Mouse (Mus musculus) layer of hippocampus, postnatal 10 days (tissue): ENCODE measurements around the gene Rxra. TPM values are rescaled to one million over a fixed set of nuclear protein-coding genes. Genes with fewer than 3 reads are reported as not detected.

Experiments
- DNase-seq, 2 experiments: peaks; one replicate each; pipeline ENCODE4 v3.0.0; 2021; ENCODE audit warnings: low spot score in 2 of 2
- total RNA-seq, 2 experiments: library from RNA; stranded (reverse); gene quantifications; 2 replicates each; pipeline ENCODE4 v1.2.3; 2021

Rxra gene
- total RNA-seq, 2 experiments from 2014 or later = 13.4 to 14.2 TPM

DNA sequence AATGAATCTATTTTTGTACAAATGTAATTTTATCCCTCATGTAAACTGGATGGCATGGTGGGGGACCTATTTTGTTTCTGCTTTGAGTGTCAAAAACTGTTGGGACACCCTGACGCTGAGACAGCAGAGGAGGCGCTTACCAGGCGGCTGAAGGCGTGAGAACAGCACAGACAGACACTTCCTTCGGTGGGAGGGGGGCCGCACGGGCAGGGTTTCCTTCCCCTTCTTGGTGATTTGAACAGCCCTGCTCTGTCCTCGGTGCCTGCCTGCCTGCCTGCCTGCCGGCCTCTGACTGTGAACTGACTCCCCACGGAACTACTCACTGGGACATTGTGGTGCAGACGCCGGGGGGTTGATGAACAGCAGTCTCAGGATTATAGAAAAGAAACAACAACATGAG lies 86.3 kb downstream of the Rxra start:
- DNase-seq = no peak

DNA sequence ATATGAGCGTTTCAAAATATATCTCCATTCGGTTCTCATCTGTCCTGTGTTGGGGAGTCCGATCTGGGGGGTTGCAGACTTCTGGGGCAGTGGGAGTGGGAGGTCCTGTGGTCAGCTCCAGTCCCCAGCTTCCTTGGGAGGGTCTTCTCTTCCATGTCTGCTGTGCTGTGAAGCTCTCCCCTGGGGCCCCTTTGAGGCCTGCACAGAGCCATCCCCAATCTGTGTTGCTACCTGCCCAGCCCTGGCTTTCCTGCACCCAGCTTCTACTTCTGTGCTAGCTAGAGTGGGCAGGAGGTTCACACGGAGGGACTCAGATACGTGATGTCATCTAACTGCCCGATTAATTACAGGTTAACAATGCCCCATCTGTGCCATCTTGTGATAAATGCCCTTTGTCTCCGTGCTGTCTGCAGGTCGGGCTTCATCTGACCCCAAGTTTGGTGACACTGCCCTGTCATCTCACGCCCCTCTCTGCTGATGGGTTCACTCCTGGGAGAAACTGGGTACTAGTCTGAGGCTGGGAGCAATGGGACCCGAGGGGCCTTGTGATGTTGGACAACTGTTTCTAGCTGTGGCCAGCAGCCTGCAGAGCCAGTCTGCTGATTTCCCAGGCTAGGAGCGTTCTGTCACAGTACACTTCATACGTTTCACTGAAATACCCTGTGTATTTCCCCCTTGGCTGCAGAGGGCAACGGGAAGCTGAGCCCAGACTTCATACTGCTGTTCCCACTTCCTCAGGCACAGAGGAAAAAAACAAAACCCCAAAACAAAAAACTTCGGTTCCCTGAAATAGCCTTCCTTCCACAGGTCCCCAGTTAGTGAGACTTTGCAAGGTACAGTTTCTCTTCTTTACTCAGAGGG lies 86.9 kb downstream of the Rxra start:
- DNase-seq = no peak

- peak in 1 of 2 experiments; percentile 19 for DNase-seq
Measured at GRCm38 (mm10) chr2:27764256-27764936, 88.2 kb downstream of the Rxra start.

GRCm38 (mm10) chr2:27764937-27765319 lies 88.7 kb downstream of the Rxra start:
- DNase-seq = peak; percentile 93 to 94

GRCm38 (mm10) chr2:27767773-27768172 lies 91.5 kb downstream of the Rxra start:
- no peak for DNase-seq

DNA sequence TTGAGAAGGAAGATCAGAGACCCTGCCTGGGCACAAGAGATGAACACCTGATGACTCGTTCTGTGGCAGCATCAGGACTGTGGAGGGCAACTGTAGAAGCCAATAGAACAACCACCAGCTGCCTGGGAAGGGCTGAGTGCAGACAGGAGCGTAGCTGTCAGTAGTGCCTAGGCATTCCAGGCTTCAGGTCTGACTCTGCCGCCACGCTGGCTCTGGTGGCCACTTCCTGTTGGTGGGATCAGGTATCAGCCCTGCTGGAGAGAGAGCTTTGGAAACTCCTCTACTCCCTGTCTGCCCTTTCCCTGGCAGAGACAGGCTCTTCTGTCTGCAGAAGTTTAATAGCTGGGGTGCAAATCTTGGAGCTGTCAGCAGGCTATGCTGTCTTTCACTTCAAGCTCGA lies 93.5 kb downstream of the Rxra start:
- DNase-seq = no peak

DNA sequence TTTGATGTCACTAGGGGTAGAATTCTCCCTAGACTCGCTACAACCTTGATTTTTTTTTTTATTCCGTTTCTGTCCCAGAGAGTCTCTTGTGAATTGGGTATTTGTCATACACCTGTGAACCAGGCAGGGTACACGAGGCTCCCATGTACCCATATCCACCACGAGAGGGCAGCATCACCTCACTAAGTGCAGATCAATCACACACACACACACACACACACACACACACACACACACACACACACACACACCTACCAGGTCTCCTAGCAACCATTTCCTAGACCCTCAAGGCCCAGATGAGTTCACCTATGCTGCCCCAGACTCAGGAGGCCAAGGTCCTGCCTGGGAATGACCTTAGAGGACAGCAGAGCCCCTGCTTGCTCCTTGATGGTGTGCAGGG lies 94.0 kb downstream of the Rxra start:
- DNase-seq = peak; percentile 78 to 83

DNA sequence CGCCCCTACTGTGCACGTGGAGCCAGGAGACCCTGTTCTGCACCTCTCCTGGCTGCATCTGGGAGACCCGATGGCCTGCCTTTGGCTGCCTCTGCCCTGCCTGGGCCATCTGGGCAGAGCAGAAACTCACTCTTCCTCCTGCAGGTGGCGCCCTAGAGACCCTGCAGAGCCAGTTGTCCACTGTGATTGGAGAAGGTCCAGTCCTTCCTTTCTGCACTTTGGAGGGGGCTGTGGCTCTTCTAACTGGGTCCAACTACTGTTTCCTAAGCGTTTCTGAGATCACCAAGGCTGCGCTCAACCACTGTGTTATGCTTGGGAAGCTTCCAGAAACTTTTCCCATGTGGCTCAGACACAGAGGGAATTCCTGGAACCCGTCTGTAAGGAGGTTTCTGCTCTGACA lies 95.7 kb downstream of the Rxra start:
- DNase-seq = peak; percentile 84 to 87

DNA sequence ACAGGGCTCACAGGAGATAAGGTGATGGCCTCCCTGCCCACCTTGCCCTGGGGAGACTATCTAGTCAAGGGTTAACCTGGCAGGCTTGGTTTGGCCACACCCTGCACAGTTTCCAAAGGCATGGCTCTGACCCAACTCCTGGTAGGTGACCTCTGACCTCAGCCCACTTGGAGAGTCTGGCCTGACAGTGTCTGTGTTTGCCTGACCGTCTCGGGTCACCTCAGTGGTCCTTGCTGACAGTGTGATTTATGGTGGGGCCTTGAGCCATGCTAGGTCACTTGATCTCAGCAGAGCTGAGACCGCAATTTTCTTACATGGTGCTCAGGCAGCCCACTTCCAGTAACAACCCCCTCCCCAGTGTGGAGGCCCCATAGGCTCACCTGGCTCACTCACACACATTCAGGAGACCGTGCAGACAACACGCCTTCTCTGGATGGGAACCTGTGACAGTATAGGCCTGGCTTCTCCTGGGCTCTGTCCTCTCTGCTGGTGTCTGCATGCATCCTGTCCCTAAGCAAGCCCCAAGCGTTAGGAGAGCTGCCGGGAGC lies 96.7 kb downstream of the Rxra start:
- DNase-seq = no peak

- DNase-seq = no peak
Measured at GRCm38 (mm10) chr2:27773980-27774730, 97.9 kb downstream of the Rxra start.

GRCm38 (mm10) chr2:27775006-27775405 lies 98.8 kb downstream of the Rxra start:
- no peak for DNase-seq

- no peak for DNase-seq
Measured at GRCm38 (mm10) chr2:27775625-27776024, 99.4 kb downstream of the Rxra start.

- DNase-seq = no peak
Measured at GRCm38 (mm10) chr2:27777756-27778155, 101.5 kb downstream of the Rxra start.

GRCm38 (mm10) chr2:27778289-27778688 lies 102.0 kb downstream of the Rxra start:
- DNase-seq = no peak

DNA sequence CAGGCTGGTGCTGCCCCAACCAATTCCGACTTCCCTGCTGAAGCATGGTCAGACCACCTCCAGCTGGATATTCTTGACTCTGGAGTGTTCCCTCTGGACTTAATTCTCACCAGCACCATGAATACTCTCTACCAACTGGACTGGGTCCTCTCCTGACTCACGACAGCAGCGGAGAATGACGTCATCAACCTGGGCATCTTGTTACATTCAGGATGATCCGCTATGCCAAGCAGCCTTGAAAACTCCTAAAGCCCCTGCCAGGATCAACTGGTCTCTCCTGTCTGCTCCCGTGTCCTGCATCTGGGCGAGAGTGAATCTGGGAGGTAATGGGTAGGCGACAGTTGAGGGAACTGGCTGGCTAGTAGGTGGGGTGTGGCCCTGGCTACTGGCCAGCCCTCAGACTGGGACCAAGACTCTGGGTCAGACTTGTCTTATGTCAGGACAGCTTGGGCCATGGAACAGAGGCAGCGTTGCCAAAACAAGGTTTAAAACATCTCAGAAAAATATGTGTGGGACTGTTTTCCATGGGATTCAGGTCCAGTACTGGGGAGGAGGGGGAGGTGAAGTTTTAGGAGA lies 103.1 kb downstream of the Rxra start:
- no peak for DNase-seq

GRCm38 (mm10) chr2:27780162-27780561 lies 103.9 kb downstream of the Rxra start:
- DNase-seq = no peak

GRCm38 (mm10) chr2:27785363-27785762 lies 109.1 kb downstream of the Rxra start:
- DNase-seq = no peak

GRCm38 (mm10) chr2:27785973-27786417 lies 109.8 kb downstream of the Rxra start:
- no peak for DNase-seq

GRCm38 (mm10) chr2:27791571-27791970 lies 115.3 kb downstream of the Rxra start:
- no peak for DNase-seq

- no peak for DNase-seq
Measured at GRCm38 (mm10) chr2:27799018-27799417, 122.8 kb downstream of the Rxra start.

GRCm38 (mm10) chr2:27801041-27801440 lies 124.8 kb downstream of the Rxra start:
- no peak for DNase-seq
